Mouse (Mus musculus) liver, embryonic 11.5 days (tissue): ENCODE data around the gene Cog8. TPM values are rescaled to one million over a fixed set of nuclear protein-coding genes. Genes with fewer than 3 reads are reported as not detected.
A peak's percentile ranks its signal among the peaks of the same experiment; 100 is the strongest.
"Not testable (repeated sequence)": the region's sequence is repeated elsewhere in the genome, so short reads cannot be mapped to it uniquely, and the experiment has no call there.

ENCODE experiments used
- ATAC-seq: fragments of 200-750 bp; cut with Nextera tagmentation; replicated peaks from 2 replicates; pipeline ENCODE4 v1.8.0; 2017; ENCODE audit warnings: moderate number of reproducible peaks, mild to moderate bottlenecking, moderate TSS enrichment, moderate library complexity; ENCODE audit not compliant: low FRiP score
- DNase-seq: peaks from one replicate; pipeline ENCODE4 v3.0.0-alpha.2; 2017; ENCODE audit warnings: low spot score
- H3K27ac ChIP-seq: fragments of 300-500 bp; sonication (generic); 2 replicates; pipeline ENCODE4 v1.5.1; 2014; ENCODE audit warnings: mild to moderate bottlenecking, low read depth, low read length, control low read depth
- H3K27me3 ChIP-seq: fragments of 300-500 bp; sonication (generic); replicated peaks from 2 replicates; pipeline ENCODE4 v1.6.1; 2014; ENCODE audit warnings: low read length, mixed read lengths; ENCODE audit not compliant: control insufficient read depth, insufficient read depth
- H3K36me3 ChIP-seq: fragments of 300-500 bp; sonication (generic); 2 replicates; pipeline ENCODE4 v1.6.1; 2014; ENCODE audit warnings: mild to moderate bottlenecking, low read length, moderate library complexity, mixed read lengths; ENCODE audit not compliant: control insufficient read depth, insufficient read depth
- H3K4me1 ChIP-seq: fragments of 300-500 bp; sonication (generic); replicated peaks from 2 replicates; pipeline ENCODE4 v1.6.1; 2014; ENCODE audit warnings: low read length, mixed read lengths; ENCODE audit not compliant: control insufficient read depth, insufficient read depth
- H3K4me2 ChIP-seq: fragments of 300-500 bp; sonication (generic); 2 replicates; pipeline ENCODE4 v1.6.1; 2014; ENCODE audit warnings: mild to moderate bottlenecking, control low read depth, moderate library complexity
- H3K4me3 ChIP-seq: fragments of 300-500 bp; sonication (generic); 2 replicates; pipeline ENCODE4 v1.5.1; 2014; ENCODE audit warnings: low read depth, low read length, control low read depth
- H3K9ac ChIP-seq: fragments of 300-500 bp; sonication (generic); 2 replicates; pipeline ENCODE4 v1.6.1; 2014; ENCODE audit warnings: low read depth, low read length, control low read depth
- H3K9me3 ChIP-seq: fragments of 300-500 bp; sonication (generic); 2 replicates; pipeline ENCODE4 v1.6.1; 2016; ENCODE audit warnings: low read length, inconsistent platforms, mixed read lengths; ENCODE audit not compliant: control insufficient read depth
- WGBS: fragments of 180-500 bp; shearing (Covaris S2); extraction: QIAGEN DNeasy Blood & Tissue Kit; methylation state at CpG from one replicate; pipeline ENCODE4 v1.1.7; 2014; 5-methylcytosine and 5-hydroxymethylcytosine counted together
- polyA plus RNA-seq: library from polyadenylated mRNA; unstranded; fragments of >200 nt; fragmentation: Nextera tagmentation; extraction: Ambion mirVana; gene quantifications from 2 replicates; pipeline ENCODE4 v1.2.1, GENCODE M21; 2014

Cog8 gene
- polyA plus RNA-seq, 1 experiment from 2014 or later: 40.4 TPM

- 86% methylated on average over 4 of the region's 4 CpGs for WGBS
- peak overlapping the region; percentile 85; the same call in 1 of the 2 replicates for H3K9ac ChIP-seq
- H3K4me1 ChIP-seq: peaks cover 9% of the 10 kb centered on the region; the same call in 1 of the 2 replicates
- no peaks in the 10 kb centered on the region for H3K9me3 ChIP-seq
- DNase-seq (no peak), ATAC-seq (no peak)
- peaks cover 63% of the 10 kb centered on the region for H3K36me3 ChIP-seq
- H3K4me2 ChIP-seq: peak overlapping the region; percentile 92
- no peaks in the 10 kb centered on the region for H3K27me3 ChIP-seq
- H3K4me3 ChIP-seq: peak overlapping the region; percentile 70
- no peak overlapping the region; the same call in 1 of the 2 replicates for H3K27ac ChIP-seq
These were observed 7.0 kb downstream of the Cog8 start for GRCm38 (mm10) chr8:107049480-107049879.

- Histone ChIP-seq H3K36me3 (peaks cover 60% of the 10 kb centered on the region), H3K9me3 (no peaks in the 10 kb centered on the region), H3K9ac (peak within 1 kb of the TSS; percentile 85), H3K4me1 (peaks cover 9% of the 10 kb centered on the region; the same call in 1 of the 2 replicates), H3K27me3 (no peaks in the 10 kb centered on the region), H3K27ac (peak within 1 kb of the TSS; percentile 94), H3K4me3 (peak within 1 kb of the TSS; percentile 70), H3K4me2 (peak within 1 kb of the TSS; percentile 92)
- under 1% methylated on average over 85 of the region's 87 CpGs for WGBS
- peak; percentile 85 for ATAC-seq
- DNase-seq: peak; percentile 82
These were observed 8.2 kb downstream of the Cog8 start, which contains the start of gene Pdf for GRCm38 (mm10) chr8:107048061-107048941. Gene Pdf, minus strand, starts transcription at chr8:107048614.

- Histone ChIP-seq H3K4me3 (peak overlapping the region; percentile 70; the same call in 1 of the 2 replicates), H3K36me3 (peaks cover 61% of the 10 kb centered on the region), H3K4me1 (peaks cover 9% of the 10 kb centered on the region; the same call in 1 of the 2 replicates), H3K27ac (no peak overlapping the region), H3K4me2 (peak overlapping the region; percentile 92; the same call in 1 of the 2 replicates), H3K9me3 (no peaks in the 10 kb centered on the region), H3K27me3 (no peaks in the 10 kb centered on the region), H3K9ac (no peak overlapping the region)
- no peak for DNase-seq
- no peak for ATAC-seq
- 74% methylated on average over 5 of the region's 5 CpGs for WGBS
These were observed 9.5 kb downstream of the Cog8 start for GRCm38 (mm10) chr8:107046976-107047375.

GRCm38 (mm10) chr8:107045478-107045877 is 11.0 kb downstream of the Cog8 start:
- DNase-seq (no peak), ATAC-seq (no peak)
- no peaks in the 10 kb centered on the region for H3K9me3 ChIP-seq
- WGBS: 92% methylated on average over 6 of the region's 6 CpGs
- H3K4me1 ChIP-seq: peaks cover 6% of the 10 kb centered on the region; the same call in 1 of the 2 replicates
- H3K9ac ChIP-seq: no peak overlapping the region
- H3K27me3 ChIP-seq: no peaks in the 10 kb centered on the region
- no peak overlapping the region for H3K4me3 ChIP-seq
- H3K36me3 ChIP-seq: peaks cover 62% of the 10 kb centered on the region
- no peak overlapping the region for H3K4me2 ChIP-seq
- H3K27ac ChIP-seq: no peak overlapping the region

- H3K4me2 ChIP-seq: no peak overlapping the region
- H3K4me3 ChIP-seq: no peak overlapping the region
- DNase-seq (no peak), ATAC-seq (no peak)
- 71% methylated on average over 7 of the region's 7 CpGs for WGBS
- peaks cover 51% of the 10 kb centered on the region for H3K36me3 ChIP-seq
- H3K4me1 ChIP-seq: no peaks in the 10 kb centered on the region
- no peak overlapping the region for H3K27ac ChIP-seq
- no peaks in the 10 kb centered on the region for H3K9me3 ChIP-seq
- no peak overlapping the region for H3K9ac ChIP-seq
- H3K27me3 ChIP-seq: no peaks in the 10 kb centered on the region
These were observed 15.9 kb downstream of the Cog8 start for GRCm38 (mm10) chr8:107040632-107041031.

GRCm38 (mm10) chr8:107036626-107037025 is 19.9 kb downstream of the Cog8 start:
- DNase-seq (no peak), ATAC-seq (no peak)
- H3K9me3 ChIP-seq: no peaks in the 10 kb centered on the region
- no peak overlapping the region for H3K4me3 ChIP-seq
- H3K27ac ChIP-seq: no peak overlapping the region
- H3K9ac ChIP-seq: no peak overlapping the region
- H3K4me1 ChIP-seq: peaks cover 11% of the 10 kb centered on the region
- 89% methylated on average over 8 of the region's 8 CpGs for WGBS
- H3K36me3 ChIP-seq: peaks cover 22% of the 10 kb centered on the region; the same call in 1 of the 2 replicates
- no peak overlapping the region for H3K4me2 ChIP-seq
- no peaks in the 10 kb centered on the region for H3K27me3 ChIP-seq

GRCm38 (mm10) chr8:107035641-107036040 is 20.8 kb downstream of the Cog8 start:
- no peaks in the 10 kb centered on the region for H3K27me3 ChIP-seq
- H3K36me3 ChIP-seq: peaks cover 14% of the 10 kb centered on the region; the same call in 1 of the 2 replicates
- 86% methylated on average over 3 of the region's 3 CpGs for WGBS
- no peak overlapping the region for H3K4me3 ChIP-seq
- no peak overlapping the region for H3K27ac ChIP-seq
- ATAC-seq (no peak), DNase-seq (no peak)
- H3K9me3 ChIP-seq: no peaks in the 10 kb centered on the region
- no peak overlapping the region for H3K4me2 ChIP-seq
- no peak overlapping the region for H3K9ac ChIP-seq
- peaks cover 11% of the 10 kb centered on the region for H3K4me1 ChIP-seq

- not testable (repeated sequence) for H3K4me3 ChIP-seq, H3K9me3 ChIP-seq, H3K36me3 ChIP-seq, H3K27ac ChIP-seq, ATAC-seq, DNase-seq, H3K27me3 ChIP-seq, H3K4me2 ChIP-seq, H3K9ac ChIP-seq
- 88% methylated on average over 2 of the region's 2 CpGs for WGBS
- H3K4me1 ChIP-seq: peaks cover 21% of the 10 kb centered on the region
These were observed 22.9 kb downstream of the Cog8 start for GRCm38 (mm10) chr8:107033609-107034008.
